Mouse (Mus musculus): ENCODE data around the gene Synj1. TPM values are rescaled to one million over a fixed set of nuclear protein-coding genes. Genes with fewer than 3 reads are reported as not detected.
A peak's percentile ranks its signal among the peaks of the same experiment; 100 is the strongest.

The Synj1 gene
- polyA plus RNA-seq, 1 experiment from 2014 or later, result 15.2 TPM

GRCm38 (mm10) chr16:91043461-91044248 lies 32.5 kb upstream of the Synj1 start:
- no peaks in the 10 kb centered on the region for H3K27me3 ChIP-seq (replicated peaks; ENCODE audit: control insufficient read depth, insufficient read depth, low read length)
- ATAC-seq (replicated peaks; ENCODE audit: low FRiP score, low TSS enrichment, low read depth), result peak; percentile 74

DNA sequence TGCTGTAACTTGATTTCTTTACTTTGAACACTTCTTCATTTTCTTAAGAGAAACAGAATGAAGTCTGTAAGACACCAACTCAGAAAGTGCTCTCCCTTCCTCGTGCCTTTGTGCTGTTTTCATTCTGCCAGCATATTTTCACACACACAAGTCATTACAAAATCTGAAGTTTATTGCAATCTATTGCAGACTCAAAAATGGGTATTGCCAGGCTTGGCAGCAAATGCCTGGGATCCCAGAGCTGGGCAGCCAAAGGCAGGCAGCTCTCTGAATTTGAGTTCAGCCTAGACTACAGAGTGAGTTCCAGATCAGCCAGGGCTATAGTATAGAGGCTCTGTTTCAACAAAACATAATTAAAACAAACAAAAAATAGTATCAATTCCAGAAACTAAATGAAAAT lies 31.5 kb upstream of the Synj1 start:
- 50% methylated on average over 1 of the region's 1 CpGs for WGBS

More at GRCm38 (mm10) chr16:91043461-91044248, 32.5 kb upstream of the Synj1 start:
- Histone ChIP-seq H3K9ac (ENCODE audit: low read length) (peak overlapping the region; percentile 96), H3K4me2 (ENCODE audit: low read length) (peak overlapping the region; percentile 78), H3K27ac (ENCODE audit: low read depth) (peak overlapping the region; percentile 93), H3K4me3 (ENCODE audit: low read depth, low read length) (peak overlapping the region; percentile 63), H3K4me1 (replicated peaks; ENCODE audit: control insufficient read depth, insufficient read depth, low read length) (peaks cover 6% of the 10 kb centered on the region), H3K36me3 (ENCODE audit: control insufficient read depth, insufficient read depth, low read length) (peaks cover 28% of the 10 kb centered on the region), H3K9me3 (ENCODE audit: control insufficient read depth, low read length) (no peaks in the 10 kb centered on the region)
- DNase-seq (ENCODE audit: low spot score), result peak; percentile 84
- WGBS, result under 1% methylated on average over 44 of the region's 63 CpGs

GRCm38 (mm10) chr16:91035866-91036265 lies 24.8 kb upstream of the Synj1 start:
- WGBS, result 91% methylated on average over 10 of the region's 10 CpGs
- Histone ChIP-seq H3K4me2 (ENCODE audit: low read length) (no peak overlapping the region), H3K27ac (ENCODE audit: low read depth) (no peak overlapping the region), H3K9me3 (ENCODE audit: control insufficient read depth, low read length) (no peaks in the 10 kb centered on the region), H3K4me1 (replicated peaks; ENCODE audit: control insufficient read depth, insufficient read depth, low read length) (no peaks in the 10 kb centered on the region), H3K4me3 (ENCODE audit: low read depth, low read length) (no peak overlapping the region), H3K9ac (ENCODE audit: low read length) (no peak overlapping the region), H3K27me3 (replicated peaks; ENCODE audit: control insufficient read depth, insufficient read depth, low read length) (no peaks in the 10 kb centered on the region), H3K36me3 (ENCODE audit: control insufficient read depth, insufficient read depth, low read length) (peaks cover 94% of the 10 kb centered on the region)
- ATAC-seq (replicated peaks; ENCODE audit: low FRiP score, low TSS enrichment, low read depth) (no peak), DNase-seq (ENCODE audit: low spot score) (no peak)

More for the DNA sequence above, 31.5 kb upstream of the Synj1 start:
- Histone ChIP-seq H3K27me3 (replicated peaks; ENCODE audit: control insufficient read depth, insufficient read depth, low read length) (no peaks in the 10 kb centered on the region), H3K9ac (ENCODE audit: low read length) (peak overlapping the region; percentile 96), H3K4me3 (ENCODE audit: low read depth, low read length) (peak overlapping the region; percentile 63), H3K4me2 (ENCODE audit: low read length) (peak overlapping the region; percentile 78), H3K27ac (ENCODE audit: low read depth) (no peak overlapping the region), H3K9me3 (ENCODE audit: control insufficient read depth, low read length) (no peaks in the 10 kb centered on the region), H3K4me1 (replicated peaks; ENCODE audit: control insufficient read depth, insufficient read depth, low read length) (peaks cover 6% of the 10 kb centered on the region), H3K36me3 (ENCODE audit: control insufficient read depth, insufficient read depth, low read length) (peaks cover 38% of the 10 kb centered on the region)
- no peak for ATAC-seq (replicated peaks; ENCODE audit: low FRiP score, low TSS enrichment, low read depth)
- peak; percentile 29 for DNase-seq (ENCODE audit: low spot score)

GRCm38 (mm10) chr16:91030751-91031150 lies 19.6 kb upstream of the Synj1 start:
- ATAC-seq (replicated peaks; ENCODE audit: low FRiP score, low TSS enrichment, low read depth) (no peak), DNase-seq (ENCODE audit: low spot score) (no peak)
- Histone ChIP-seq H3K4me2 (ENCODE audit: low read length) (no peak overlapping the region), H3K27ac (ENCODE audit: low read depth) (no peak overlapping the region), H3K4me3 (ENCODE audit: low read depth, low read length) (no peak overlapping the region), H3K9me3 (ENCODE audit: control insufficient read depth, low read length) (no peaks in the 10 kb centered on the region), H3K36me3 (ENCODE audit: control insufficient read depth, insufficient read depth, low read length) (peaks cover 94% of the 10 kb centered on the region), H3K4me1 (replicated peaks; ENCODE audit: control insufficient read depth, insufficient read depth, low read length) (no peaks in the 10 kb centered on the region), H3K9ac (ENCODE audit: low read length) (no peak overlapping the region), H3K27me3 (replicated peaks; ENCODE audit: control insufficient read depth, insufficient read depth, low read length) (no peaks in the 10 kb centered on the region)
- 94% methylated on average over 4 of the region's 4 CpGs for WGBS

- H3K9ac ChIP-seq (ENCODE audit: low read length), result no peak overlapping the region
- no peak overlapping the region for H3K4me2 ChIP-seq (ENCODE audit: low read length)
- H3K27me3 ChIP-seq (replicated peaks; ENCODE audit: control insufficient read depth, insufficient read depth, low read length), result no peaks in the 10 kb centered on the region
- peaks cover 96% of the 10 kb centered on the region for H3K36me3 ChIP-seq (ENCODE audit: control insufficient read depth, insufficient read depth, low read length)
- ATAC-seq (replicated peaks; ENCODE audit: low FRiP score, low TSS enrichment, low read depth) (no peak), DNase-seq (ENCODE audit: low spot score) (no peak)
- H3K27ac ChIP-seq (ENCODE audit: low read depth), result no peak overlapping the region
- no peaks in the 10 kb centered on the region for H3K4me1 ChIP-seq (replicated peaks; ENCODE audit: control insufficient read depth, insufficient read depth, low read length)
- WGBS, result 90% methylated on average over 2 of the region's 2 CpGs
- no peak overlapping the region for H3K4me3 ChIP-seq (ENCODE audit: low read depth, low read length)
- H3K9me3 ChIP-seq (ENCODE audit: control insufficient read depth, low read length), result no peaks in the 10 kb centered on the region
Measured at GRCm38 (mm10) chr16:91029901-91030300, 18.8 kb upstream of the Synj1 start.

DNA sequence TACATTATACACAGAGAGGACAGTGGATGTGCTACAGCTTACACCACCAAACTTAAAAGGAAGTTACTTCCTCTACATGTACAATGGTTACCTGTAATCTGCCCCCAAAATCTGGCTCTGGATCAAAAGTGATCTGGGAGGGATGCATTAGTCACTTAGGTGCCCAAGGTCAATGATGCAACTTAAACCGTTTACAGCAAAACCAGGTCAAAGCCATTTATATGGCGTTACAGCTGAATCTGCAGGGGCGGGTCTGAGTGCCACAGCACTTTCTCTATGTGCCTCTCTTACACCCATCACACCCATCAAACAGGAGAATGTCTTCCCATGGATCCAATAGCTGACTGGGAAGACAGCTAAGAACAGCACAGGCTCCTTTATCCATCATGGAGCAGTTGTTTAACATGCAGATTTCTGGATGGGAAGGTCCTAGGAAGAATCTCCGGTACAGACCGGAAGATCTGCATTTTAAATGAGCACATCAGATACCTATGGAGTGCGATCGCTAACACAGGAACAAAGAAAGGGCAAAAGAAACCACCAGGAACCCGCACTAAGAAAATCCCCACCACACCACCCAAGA lies 18.1 kb upstream of the Synj1 start:
- WGBS, result 91% methylated on average over 8 of the region's 8 CpGs
- Histone ChIP-seq H3K9ac (ENCODE audit: low read length) (no peak overlapping the region), H3K4me2 (ENCODE audit: low read length) (no peak overlapping the region), H3K4me3 (ENCODE audit: low read depth, low read length) (no peak overlapping the region), H3K4me1 (replicated peaks; ENCODE audit: control insufficient read depth, insufficient read depth, low read length) (no peaks in the 10 kb centered on the region), H3K27me3 (replicated peaks; ENCODE audit: control insufficient read depth, insufficient read depth, low read length) (no peaks in the 10 kb centered on the region), H3K9me3 (ENCODE audit: control insufficient read depth, low read length) (no peaks in the 10 kb centered on the region), H3K36me3 (ENCODE audit: control insufficient read depth, insufficient read depth, low read length) (peaks cover 96% of the 10 kb centered on the region), H3K27ac (ENCODE audit: low read depth) (no peak overlapping the region)
- no peak for ATAC-seq (replicated peaks; ENCODE audit: low FRiP score, low TSS enrichment, low read depth)
- DNase-seq (ENCODE audit: low spot score), result no peak

DNA sequence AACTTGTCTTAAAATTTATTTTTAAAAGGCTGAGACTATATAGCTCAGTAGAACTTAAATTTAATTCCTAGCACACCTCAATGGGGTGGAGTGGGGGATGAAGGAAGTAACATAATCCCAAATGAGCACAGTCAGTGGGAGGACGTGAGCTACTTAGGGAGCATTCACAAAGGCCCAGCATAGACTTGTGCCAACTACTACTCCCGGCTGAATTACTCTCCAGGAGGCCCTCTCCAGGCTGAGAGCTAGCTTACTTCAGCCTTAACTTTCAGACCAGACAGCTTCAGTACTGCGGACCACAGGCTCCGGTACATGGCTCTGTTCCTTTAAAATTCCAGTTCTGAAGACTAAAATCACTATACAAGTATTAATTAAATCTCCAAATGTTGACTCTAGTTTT lies 15.2 kb upstream of the Synj1 start:
- H3K36me3 ChIP-seq (ENCODE audit: control insufficient read depth, insufficient read depth, low read length), result peaks cover 95% of the 10 kb centered on the region
- 94% methylated on average over 4 of the region's 4 CpGs for WGBS
- ATAC-seq (replicated peaks; ENCODE audit: low FRiP score, low TSS enrichment, low read depth), result no peak

DNA sequence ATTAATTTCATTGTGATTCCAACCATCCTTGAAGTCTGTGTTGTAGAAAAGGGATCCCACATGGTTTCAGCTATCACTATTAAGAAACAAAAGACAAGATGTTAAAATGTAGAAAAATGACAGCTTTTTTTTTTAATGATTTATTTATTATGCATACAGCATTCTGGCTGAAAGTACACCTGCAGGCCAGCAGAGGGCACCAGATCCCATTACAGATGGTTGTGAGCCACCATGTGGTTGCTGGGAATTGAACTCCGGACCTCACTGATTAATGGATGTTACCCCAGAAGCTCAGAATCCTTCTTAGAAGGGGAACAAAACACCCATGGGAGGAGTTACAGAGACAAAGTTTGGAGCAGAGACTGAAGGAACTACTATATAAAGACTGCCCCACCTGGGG lies 12.3 kb upstream of the Synj1 start:
- H3K27ac ChIP-seq (ENCODE audit: low read depth), result no peak overlapping the region
- no peak overlapping the region for H3K9ac ChIP-seq (ENCODE audit: low read length)
- 74% methylated on average over 1 of the region's 1 CpGs for WGBS
- no peaks in the 10 kb centered on the region for H3K4me1 ChIP-seq (replicated peaks; ENCODE audit: control insufficient read depth, insufficient read depth, low read length)
- H3K36me3 ChIP-seq (ENCODE audit: control insufficient read depth, insufficient read depth, low read length), result peaks cover 98% of the 10 kb centered on the region
- ATAC-seq (replicated peaks; ENCODE audit: low FRiP score, low TSS enrichment, low read depth) (no peak), DNase-seq (ENCODE audit: low spot score) (no peak)
- no peak overlapping the region for H3K4me2 ChIP-seq (ENCODE audit: low read length)
- 0 out of 2 replicates have a peak, but pooled peaks cover 3% of the 10 kb centered on the region for H3K9me3 ChIP-seq (ENCODE audit: control insufficient read depth, low read length)
- H3K4me3 ChIP-seq (ENCODE audit: low read depth, low read length), result no peak overlapping the region
- H3K27me3 ChIP-seq (replicated peaks; ENCODE audit: control insufficient read depth, insufficient read depth, low read length), result no peaks in the 10 kb centered on the region

More for the DNA sequence above, 15.2 kb upstream of the Synj1 start:
- H3K9ac ChIP-seq (ENCODE audit: low read length), result no peak overlapping the region
- no peak for DNase-seq (ENCODE audit: low spot score)
- H3K4me1 ChIP-seq (replicated peaks; ENCODE audit: control insufficient read depth, insufficient read depth, low read length), result no peaks in the 10 kb centered on the region
- 0 out of 2 replicates have a peak, but pooled peaks cover 3% of the 10 kb centered on the region for H3K9me3 ChIP-seq (ENCODE audit: control insufficient read depth, low read length)
- H3K27ac ChIP-seq (ENCODE audit: low read depth), result no peak overlapping the region
- no peak overlapping the region for H3K4me3 ChIP-seq (ENCODE audit: low read depth, low read length)
- no peaks in the 10 kb centered on the region for H3K27me3 ChIP-seq (replicated peaks; ENCODE audit: control insufficient read depth, insufficient read depth, low read length)
- H3K4me2 ChIP-seq (ENCODE audit: low read length), result no peak overlapping the region

Data from intestine, embryonic 14.5 days (tissue).